Mouse (Mus musculus) forebrain, postnatal 0 days (tissue): ENCODE measurements around the gene Supt20. TPM values are rescaled to one million over a fixed set of nuclear protein-coding genes. Genes with fewer than 3 reads are reported as not detected.

Experiments
- ATAC-seq: fragments of 200-750 bp; cut with Nextera tagmentation; 2 replicates; pipeline ENCODE4 v1.8.0; 2017; ENCODE audit warnings: mild to moderate bottlenecking, moderate library complexity
- DNase-seq: peaks from one replicate; pipeline ENCODE4 v3.0.0-alpha.2; 2015
- H3K27ac ChIP-seq: fragments of 300-500 bp; sonication (generic); 2 replicates; pipeline ENCODE4 v1.5.1; 2014; ENCODE audit warnings: low read depth, mild to moderate bottlenecking, antibody characterized with exemption, low read length, moderate library complexity, mixed read lengths
- H3K27me3 ChIP-seq: fragments of 300-500 bp; sonication (generic); 2 replicates; pipeline ENCODE4 v1.6.1; 2014; ENCODE audit warnings: mild to moderate bottlenecking, low read length, mixed read lengths; ENCODE audit not compliant: insufficient read depth
- H3K36me3 ChIP-seq: fragments of 300-500 bp; sonication (generic); 2 replicates; pipeline ENCODE4 v1.6.1; 2014; ENCODE audit warnings: mild to moderate bottlenecking, moderate library complexity; ENCODE audit not compliant: insufficient read depth
- H3K4me1 ChIP-seq: fragments of 300-500 bp; sonication (generic); 2 replicates; pipeline ENCODE4 v1.6.1; 2014; ENCODE audit warnings: antibody characterized with exemption; ENCODE audit not compliant: insufficient read depth
- H3K4me2 ChIP-seq: fragments of 300-500 bp; sonication (generic); 2 replicates; pipeline ENCODE4 v1.6.1; 2014; ENCODE audit warnings: low read depth, mild to moderate bottlenecking, moderate library complexity
- H3K4me3 ChIP-seq: fragments of 300-500 bp; sonication (generic); 2 replicates; pipeline ENCODE4 v1.5.1; 2014; ENCODE audit warnings: low read depth, low read length, mixed read lengths
- H3K9ac ChIP-seq: fragments of 300-500 bp; sonication (generic); 2 replicates; pipeline ENCODE4 v1.6.1; 2014; ENCODE audit warnings: mild to moderate bottlenecking
- H3K9me3 ChIP-seq: fragments of 300-500 bp; sonication (generic); 2 replicates; pipeline ENCODE4 v1.6.1; 2016; ENCODE audit warnings: low read length
- CTCF ChIP-seq: sonication (generic); IDR thresholded peaks from 2 replicates; pipeline ENCODE4 v1.5.1; 2016; ENCODE audit warnings: antibody characterized with exemption, control low read depth, low read depth
- WGBS: fragments of 180-500 bp; shearing (Covaris S2); extraction: QIAGEN DNeasy Blood & Tissue Kit; methylation state at CpG from one replicate; pipeline ENCODE4 v1.1.7; 2014; 5-methylcytosine and 5-hydroxymethylcytosine counted together
- polyA plus RNA-seq: library from polyadenylated mRNA; unstranded; fragments of >200 nt; fragmentation: Nextera tagmentation; extraction: Ambion mirVana; gene quantifications from 2 replicates; pipeline ENCODE4 v1.2.1, GENCODE M21; 2015
- total RNA-seq: library from RNA; depleted of rRNA; stranded (reverse); fragments of >200 nt; gene quantifications from 2 replicates; pipeline ENCODE4 v1.2.3, GENCODE M21; 2014

Gene Supt20
- total and polyA plus RNA-seq, 2 experiments from 2014 or later = 50.7 to 53.1 TPM

- no peaks in the 10 kb centered on the region for H3K9me3 ChIP-seq
- peak; percentile 49 for DNase-seq
- H3K4me2 ChIP-seq = peak overlapping the region; percentile 70
These were observed 43.7 kb downstream of the Supt20 start for GRCm38 (mm10) chr3:54736101-54736927.

GRCm38 (mm10) chr3:54737317-54737716, 44.7 kb downstream of the Supt20 start:
- H3K4me3 ChIP-seq = no peak overlapping the region
- DNase-seq (no peak), ATAC-seq (no peak)
- H3K9me3 ChIP-seq = no peaks in the 10 kb centered on the region
- no peak overlapping the region for H3K4me2 ChIP-seq
- H3K36me3 ChIP-seq = peaks cover 37% of the 10 kb centered on the region
- H3K4me1 ChIP-seq = peaks cover 9% of the 10 kb centered on the region; the same call in 1 of the 2 replicates
- WGBS = 96% methylated on average over 8 of the region's 8 CpGs
- no peak overlapping the region for H3K27ac ChIP-seq
- no peaks in the 10 kb centered on the region for H3K27me3 ChIP-seq
- no peak overlapping the region for H3K9ac ChIP-seq
- no peak for TF ChIP-seq CTCF

More at GRCm38 (mm10) chr3:54736101-54736927, 43.7 kb downstream of the Supt20 start:
- peak overlapping the region; percentile 98 for H3K9ac ChIP-seq
- H3K36me3 ChIP-seq = peaks cover 35% of the 10 kb centered on the region
- peak overlapping the region; percentile 69 for H3K4me3 ChIP-seq
- peak overlapping the region; percentile 95 for H3K27ac ChIP-seq
- no peak for ATAC-seq
- 47% methylated on average over 18 of the region's 18 CpGs for WGBS
- no peaks in the 10 kb centered on the region for H3K27me3 ChIP-seq
- TF ChIP-seq CTCF = 0 out of 2 replicates have a peak, but pooled peaks have one; percentile 3
- peaks cover 9% of the 10 kb centered on the region; the same call in 1 of the 2 replicates for H3K4me1 ChIP-seq

- no peak overlapping the region for H3K27ac ChIP-seq
- no peaks in the 10 kb centered on the region for H3K4me1 ChIP-seq
- TF ChIP-seq CTCF = no peak
- no peaks in the 10 kb centered on the region for H3K9me3 ChIP-seq
- no peak overlapping the region for H3K4me2 ChIP-seq
- no peak for ATAC-seq
- H3K36me3 ChIP-seq = peaks cover 71% of the 10 kb centered on the region
- no peaks in the 10 kb centered on the region for H3K27me3 ChIP-seq
- no peak overlapping the region for H3K9ac ChIP-seq
- no peak for DNase-seq
- 96% methylated on average over 11 of the region's 11 CpGs for WGBS
- no peak overlapping the region for H3K4me3 ChIP-seq
These were observed 49.4 kb downstream of the Supt20 start for GRCm38 (mm10) chr3:54741965-54742364.

GRCm38 (mm10) chr3:54745799-54746198, 53.2 kb downstream of the Supt20 start:
- H3K4me1 ChIP-seq = no peaks in the 10 kb centered on the region
- no peak overlapping the region for H3K9ac ChIP-seq
- peaks cover 92% of the 10 kb centered on the region for H3K36me3 ChIP-seq
- no peak overlapping the region for H3K27ac ChIP-seq
- no peak overlapping the region for H3K4me3 ChIP-seq
- peak; percentile 66 for TF ChIP-seq CTCF
- no peak overlapping the region for H3K4me2 ChIP-seq
- ATAC-seq (peak; percentile 78), DNase-seq (peak; percentile 28)
- H3K27me3 ChIP-seq = no peaks in the 10 kb centered on the region
- WGBS = 64% methylated on average over 5 of the region's 5 CpGs
- no peaks in the 10 kb centered on the region for H3K9me3 ChIP-seq

GRCm38 (mm10) chr3:54753411-54753810, 60.8 kb downstream of the Supt20 start:
- TF ChIP-seq CTCF = no peak
- ATAC-seq = no peak

GRCm38 (mm10) chr3:54755145-54756041, 62.8 kb downstream of the Supt20 start, which contains the start of gene Smad9:
Gene Smad9 (plus strand): TSS chr3:54755582.
- Histone ChIP-seq H3K27me3 (no peaks in the 10 kb centered on the region), H3K4me2 (peak within 1 kb of the TSS; percentile 100), H3K27ac (no peak within 1 kb of the TSS), H3K4me3 (peak within 1 kb of the TSS; percentile 45), H3K36me3 (peaks cover 18% of the 10 kb centered on the region), H3K9me3 (no peaks in the 10 kb centered on the region), H3K4me1 (0 out of 2 replicates have a peak, but pooled peaks cover 2% of the 10 kb centered on the region), H3K9ac (peak within 1 kb of the TSS; percentile 54)
- ATAC-seq = peak; percentile 81
- DNase-seq = peak; percentile 66
- WGBS = 2% methylated on average over 57 of the region's 66 CpGs
- no peak for TF ChIP-seq CTCF

More at GRCm38 (mm10) chr3:54753411-54753810, 60.8 kb downstream of the Supt20 start:
- H3K4me1 ChIP-seq = 0 out of 2 replicates have a peak, but pooled peaks cover 2% of the 10 kb centered on the region
- no peak overlapping the region for H3K9ac ChIP-seq
- H3K4me2 ChIP-seq = no peak overlapping the region
- H3K36me3 ChIP-seq = peaks cover 35% of the 10 kb centered on the region
- 86% methylated on average over 4 of the region's 4 CpGs for WGBS
- H3K4me3 ChIP-seq = no peak overlapping the region
- no peaks in the 10 kb centered on the region for H3K27me3 ChIP-seq
- no peak for DNase-seq
- no peaks in the 10 kb centered on the region for H3K9me3 ChIP-seq
- H3K27ac ChIP-seq = no peak overlapping the region
